Mouse (Mus musculus): Measurements from ENCODE around the gene Commd3.

The Commd3 gene

GRCm38 (mm10) chr2:18687671-18688170, 15.5 kb downstream of the Commd3 start:
- no peak for DNase-seq (ENCODE audit: low read depth, low spot score)

- DNase-seq (ENCODE audit: low read depth, low spot score): no peak
Measured at GRCm38 (mm10) chr2:18688286-18688685, 16.1 kb downstream of the Commd3 start.

GRCm38 (mm10) chr2:18688708-18689063, 16.5 kb downstream of the Commd3 start:
- DNase-seq (ENCODE audit: low read depth, low spot score): peak; percentile 75

GRCm38 (mm10) chr2:18689064-18689921, 17.1 kb downstream of the Commd3 start:
- no peak for DNase-seq (ENCODE audit: low read depth, low spot score)

- DNase-seq (ENCODE audit: low read depth, low spot score): no peak
Measured at GRCm38 (mm10) chr2:18690055-18690691, 18.0 kb downstream of the Commd3 start.

- no peak for DNase-seq (ENCODE audit: low read depth, low spot score)
Measured at GRCm38 (mm10) chr2:18690756-18691155, 18.6 kb downstream of the Commd3 start.

- DNase-seq (ENCODE audit: low read depth, low spot score): no peak
Measured at GRCm38 (mm10) chr2:18692031-18692430, 19.8 kb downstream of the Commd3 start.

- DNase-seq (ENCODE audit: low read depth, low spot score): no peak
Measured at GRCm38 (mm10) chr2:18692548-18692947, 20.4 kb downstream of the Commd3 start.

GRCm38 (mm10) chr2:18693491-18693870, 21.3 kb downstream of the Commd3 start:
- DNase-seq (ENCODE audit: low read depth, low spot score): no peak

- DNase-seq (ENCODE audit: low read depth, low spot score): peak; percentile 75
Measured at GRCm38 (mm10) chr2:18693871-18694610, 21.9 kb downstream of the Commd3 start, which contains the start of gene Spag6. Gene Spag6 (plus strand): TSS chr2:18694032.

- no peak for DNase-seq (ENCODE audit: low read depth, low spot score)
Measured at GRCm38 (mm10) chr2:18694611-18694950, 22.4 kb downstream of the Commd3 start.

- DNase-seq (ENCODE audit: low read depth, low spot score): no peak
Measured at GRCm38 (mm10) chr2:18695163-18695562, 23.0 kb downstream of the Commd3 start.

GRCm38 (mm10) chr2:18695629-18696150, 23.5 kb downstream of the Commd3 start:
- DNase-seq (ENCODE audit: low read depth, low spot score): no peak

- DNase-seq (ENCODE audit: low read depth, low spot score): no peak
Measured at GRCm38 (mm10) chr2:18697591-18698244, 25.5 kb downstream of the Commd3 start.

- no peak for DNase-seq (ENCODE audit: low read depth, low spot score)
Measured at GRCm38 (mm10) chr2:18698663-18699385, 26.6 kb downstream of the Commd3 start.

GRCm38 (mm10) chr2:18699401-18699990, 27.3 kb downstream of the Commd3 start:
- DNase-seq (ENCODE audit: low read depth, low spot score): no peak

GRCm38 (mm10) chr2:18710356-18710755, 38.2 kb downstream of the Commd3 start:
- no peak for DNase-seq (ENCODE audit: low read depth, low spot score)

- no peak for DNase-seq (ENCODE audit: low read depth, low spot score)
Measured at GRCm38 (mm10) chr2:18713071-18713470, 40.9 kb downstream of the Commd3 start.

- no peak for DNase-seq (ENCODE audit: low read depth, low spot score)
Measured at GRCm38 (mm10) chr2:18714337-18714736, 42.2 kb downstream of the Commd3 start.

- no peak for DNase-seq (ENCODE audit: low read depth, low spot score)
Measured at GRCm38 (mm10) chr2:18718521-18718920, 46.3 kb downstream of the Commd3 start.

Measured in mesoderm, embryonic 11.5 days (tissue).